Mouse (Mus musculus) megakaryocyte-erythroid progenitor cell, adult 5-6 weeks (primary cell): ENCODE measurements around the gene Rasal1. TPM values are rescaled to one million over a fixed set of nuclear protein-coding genes. Genes with fewer than 3 reads are reported as not detected.

Experiments
- ATAC-seq: replicated peaks from 2 replicates; pipeline ENCODE4 v1.8.0; 2016; ENCODE audit warnings: mild to moderate bottlenecking, inconsistent platforms; ENCODE audit not compliant: severe bottlenecking, poor library complexity, low FRiP score, low TSS enrichment
- total RNA-seq, 2 experiments: library from RNA; stranded (forward) in 1 of 2; stranded (reverse) in 1 of 2; fragments of 200-1000, 215-1000 nt in 1 of 2; fragments of >200 nt in 1 of 2; fragmentation: Nextera tagmentation in 1 of 2; gene quantifications; 2 replicates each; pipeline ENCODE4 v1.2.3; 2014 to 2017

Gene Rasal1
- total RNA-seq, 2 experiments from 2014 or later: not detected

DNA sequence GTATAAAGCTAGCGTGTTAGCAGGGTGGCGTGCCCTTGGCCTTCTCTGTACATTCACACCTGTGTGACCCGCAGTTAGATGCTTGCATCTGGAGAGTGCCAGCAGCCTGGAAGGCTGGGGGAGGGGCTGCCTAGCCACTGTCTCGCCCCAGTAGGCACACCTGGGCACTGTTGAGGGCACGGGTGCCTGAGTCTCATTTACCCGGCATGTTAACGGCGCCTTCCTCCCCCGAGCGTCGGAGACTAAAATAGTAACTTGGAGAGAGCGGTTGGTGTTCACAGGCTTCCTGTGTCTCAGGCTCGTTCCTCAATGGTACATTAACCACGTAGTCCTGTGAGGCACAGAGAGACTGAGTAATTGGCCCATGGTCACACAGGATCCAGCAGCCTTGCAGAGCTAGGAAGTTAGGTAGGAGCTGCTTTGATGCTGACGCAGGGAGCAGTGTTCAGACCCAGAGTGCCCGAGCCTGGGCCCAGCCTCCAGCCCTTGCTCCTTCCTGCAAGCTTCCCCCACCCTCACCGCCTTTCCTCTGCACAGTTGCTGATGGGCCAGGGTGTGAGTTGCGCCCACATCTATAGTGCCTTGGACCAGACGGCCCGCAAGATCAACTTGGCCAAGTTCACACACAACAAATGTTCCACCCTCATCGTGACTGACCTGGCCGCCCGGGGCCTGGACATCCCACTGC, 27.4 kb upstream of the Rasal1 start:
- ATAC-seq: no peak

DNA sequence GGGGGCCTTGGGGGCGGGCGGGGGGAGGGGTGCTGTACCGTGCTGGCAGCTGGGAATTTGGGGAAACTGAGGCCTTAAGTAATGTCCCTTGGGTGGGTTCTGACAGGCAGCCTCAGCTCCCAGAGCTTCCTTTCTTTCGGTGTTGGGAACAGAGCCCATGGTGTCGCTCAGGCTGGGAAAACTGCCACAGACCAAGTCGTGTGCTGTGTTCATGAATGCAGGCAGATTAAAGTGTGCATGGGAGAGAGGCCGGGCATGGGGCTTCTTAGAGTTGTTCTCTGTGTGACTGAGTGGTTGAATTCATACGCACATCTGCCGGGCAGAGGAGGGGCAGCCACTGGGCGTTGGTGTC, 26.8 kb upstream of the Rasal1 start:
- ATAC-seq: no peak

DNA sequence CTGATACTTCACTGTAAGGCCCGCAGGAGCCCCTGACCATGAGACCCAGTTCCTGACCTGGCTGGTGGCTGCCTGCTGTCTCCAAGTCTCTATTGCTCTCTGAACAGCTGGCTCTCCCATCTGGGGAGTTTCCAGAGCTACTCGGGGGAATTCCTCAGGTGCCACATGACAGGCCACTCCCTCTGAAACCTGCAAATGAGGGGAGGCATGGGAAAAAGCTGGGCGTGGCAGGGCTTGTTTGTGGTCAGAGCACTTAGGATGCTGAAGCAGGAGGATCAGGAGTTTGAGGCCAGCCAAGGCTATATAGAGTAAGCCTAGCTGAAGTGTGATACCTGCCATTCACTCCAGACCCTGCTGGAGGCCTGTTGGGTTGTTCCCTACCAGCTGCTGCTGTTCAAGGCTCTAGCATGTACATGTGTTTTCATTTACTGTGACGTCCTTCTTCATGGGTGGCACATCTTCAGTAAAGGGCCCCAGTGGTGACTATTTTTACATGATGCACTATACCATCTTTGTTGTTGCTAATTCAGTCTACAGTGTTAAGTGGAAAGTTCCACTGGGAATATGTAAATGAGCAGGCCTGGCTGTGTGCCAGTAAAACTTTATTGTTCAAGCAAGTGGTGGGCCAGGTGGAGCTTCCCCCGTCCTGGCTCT, 26.3 kb upstream of the Rasal1 start:
- no peak for ATAC-seq

DNA sequence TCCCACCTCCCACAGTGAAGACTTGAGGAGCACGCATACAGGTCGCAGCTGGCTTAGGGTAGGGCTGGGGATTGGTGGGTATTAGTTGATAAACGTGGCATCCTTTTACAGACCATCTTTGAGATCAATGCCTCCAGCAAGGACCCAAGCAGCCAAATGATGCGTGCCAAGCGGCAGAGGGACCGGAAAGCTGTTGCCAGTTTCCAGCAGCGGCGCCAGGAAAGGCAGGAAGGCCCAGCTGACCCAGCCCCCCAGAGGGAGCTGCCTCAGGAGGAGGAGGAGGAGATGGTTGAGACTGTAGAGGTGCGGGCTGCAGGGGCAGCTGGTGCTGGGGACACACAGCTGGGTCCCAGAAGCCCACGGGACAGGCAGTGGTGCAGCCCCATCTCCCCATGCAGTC, 24.2 kb upstream of the Rasal1 start:
- ATAC-seq: no peak

DNA sequence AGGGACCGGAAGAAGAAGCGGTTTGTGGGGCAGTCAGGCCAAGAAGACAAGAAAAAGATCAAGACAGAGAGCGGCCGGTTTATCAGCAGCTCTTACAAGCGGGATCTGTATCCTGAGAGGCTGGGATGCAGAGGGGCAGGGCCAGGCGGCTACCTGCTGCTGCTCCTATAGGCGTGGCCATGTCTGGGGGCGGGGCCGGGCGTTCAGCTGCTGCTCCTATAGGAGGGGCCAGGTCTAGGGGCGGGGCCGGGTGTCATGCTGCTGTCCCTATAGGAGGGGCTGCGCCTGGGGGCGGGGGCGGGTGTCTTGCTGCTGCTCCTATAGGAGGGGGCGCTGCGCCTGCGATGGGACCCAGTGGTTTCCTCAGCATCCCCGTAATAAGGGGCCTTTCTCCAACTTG, 22.2 kb upstream of the Rasal1 start:
- peak; percentile 37; the same call in 1 of the 2 replicates for ATAC-seq

DNA sequence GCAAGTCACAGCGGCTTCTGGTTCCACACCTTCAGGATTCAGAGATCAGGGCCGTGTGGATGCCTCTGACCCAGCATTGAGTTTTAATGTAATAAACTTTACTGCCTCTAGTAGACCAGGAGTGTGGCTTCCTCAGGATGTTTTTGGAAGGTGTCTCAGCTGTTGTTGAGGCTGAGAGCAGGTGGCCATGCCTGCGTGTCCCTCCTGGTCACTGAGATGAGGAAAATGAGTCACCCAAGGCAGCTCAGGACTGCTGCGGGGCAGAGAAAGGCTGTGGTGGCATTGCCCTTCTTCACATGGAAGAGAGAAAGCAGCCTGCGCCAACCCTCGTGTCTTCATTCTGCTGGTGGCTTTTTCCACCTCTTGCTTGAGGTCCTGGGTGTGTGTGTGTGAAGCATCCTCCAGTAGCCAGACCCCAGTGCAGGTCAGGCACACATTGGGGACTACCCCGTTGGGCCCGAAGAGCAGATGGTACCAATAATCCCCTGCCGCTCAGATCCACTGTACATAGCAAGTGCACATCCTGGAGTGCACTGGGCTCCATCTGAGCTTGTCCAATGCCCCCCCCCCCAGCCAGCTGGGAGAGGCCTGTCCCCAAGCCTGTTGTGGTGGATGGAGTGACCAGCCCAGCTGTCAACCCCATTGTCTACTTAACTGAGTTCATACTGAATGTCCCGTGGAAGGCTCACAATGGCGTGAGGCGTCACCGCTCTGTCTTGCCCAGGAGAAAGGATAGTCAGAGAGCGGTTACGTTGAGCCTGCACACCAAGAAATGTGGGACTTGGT, 20.9 kb upstream of the Rasal1 start:
- no peak for ATAC-seq

DNA sequence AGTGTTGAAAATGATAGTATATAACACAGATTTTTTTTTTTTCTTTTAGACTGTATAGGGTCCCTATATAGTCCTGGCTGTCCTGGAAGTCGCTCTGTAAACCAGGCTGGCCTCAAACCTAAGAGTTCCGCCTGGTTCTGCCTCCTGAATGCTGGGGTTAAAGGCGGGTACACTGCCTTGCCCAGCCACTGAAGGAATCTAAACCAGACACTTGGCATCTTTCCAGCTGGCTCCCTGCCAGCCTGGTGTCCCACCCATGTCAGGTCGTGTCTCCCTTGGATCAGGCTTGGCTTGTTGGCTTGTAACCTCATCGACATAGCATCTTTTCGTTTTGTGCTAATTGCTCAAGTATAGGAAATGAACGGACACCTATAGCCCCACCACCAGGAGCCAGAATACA, 20.0 kb upstream of the Rasal1 start:
- peak; percentile 19; the same call in 1 of the 2 replicates for ATAC-seq

DNA sequence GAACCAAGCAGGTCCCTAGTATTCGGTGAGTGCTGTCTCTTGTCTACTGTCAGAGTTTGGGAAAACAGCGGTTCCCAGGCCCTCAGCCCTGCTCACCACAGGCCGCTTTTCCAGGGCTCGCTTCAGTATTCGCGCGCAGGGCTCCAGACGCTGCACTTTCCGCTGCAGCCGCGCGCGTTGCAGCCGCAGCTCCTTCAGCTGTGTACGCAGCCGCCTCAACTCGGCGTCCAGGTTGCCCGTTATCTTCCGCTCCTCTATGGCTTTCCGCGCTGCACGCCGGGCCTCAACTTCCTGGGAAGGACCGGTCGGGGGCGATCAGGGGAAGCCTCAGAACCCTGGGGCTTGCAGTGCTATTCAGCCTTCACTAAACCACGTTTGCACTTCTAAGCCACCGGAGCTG, 17.5 kb upstream of the Rasal1 start:
- ATAC-seq: no peak

DNA sequence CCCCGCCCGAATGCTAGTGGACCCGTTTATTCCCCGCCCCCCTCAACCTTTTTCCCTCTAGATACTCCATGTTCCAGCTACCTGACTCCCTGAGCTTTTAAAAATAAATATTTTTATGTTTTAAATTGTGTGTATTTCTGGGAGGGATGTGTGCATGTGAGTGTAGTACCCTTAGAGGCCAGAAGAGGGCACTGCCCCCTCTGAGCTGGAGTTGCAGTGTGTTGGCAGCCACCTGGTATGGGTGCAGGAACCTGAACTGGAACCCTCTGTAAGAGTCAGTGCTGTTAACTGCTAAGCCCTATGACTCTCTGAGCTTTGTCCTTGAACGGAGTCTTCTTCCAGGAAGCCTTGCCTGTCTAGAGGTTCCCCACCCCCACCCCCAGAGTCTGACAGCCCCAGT, 16.7 kb upstream of the Rasal1 start:
- no peak for ATAC-seq

DNA sequence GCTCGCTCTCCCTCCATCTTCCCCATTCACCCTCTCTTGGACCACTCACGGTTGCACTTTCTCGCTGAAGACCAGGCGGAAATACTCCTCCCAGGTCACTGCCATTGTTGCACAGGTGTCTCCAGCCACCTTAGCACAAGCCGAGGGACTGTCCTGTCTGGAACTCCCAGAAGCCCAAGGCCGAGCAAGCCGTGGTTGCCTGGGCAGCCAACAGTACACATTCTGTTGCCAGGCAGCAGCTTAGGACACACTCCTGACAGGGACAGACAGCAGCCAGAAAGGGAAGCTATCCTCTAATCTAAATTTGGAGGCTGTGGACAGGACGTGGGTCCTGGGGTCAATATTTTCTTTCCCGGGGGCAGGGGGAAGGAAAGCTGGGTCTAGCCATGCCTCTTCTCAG, 14.5 kb upstream of the Rasal1 start, which contains the start of gene Cfap73:
Gene Cfap73, minus strand, starts transcription at position 105 of the 400 bp plus-strand sequence.
- ATAC-seq: no peak

DNA sequence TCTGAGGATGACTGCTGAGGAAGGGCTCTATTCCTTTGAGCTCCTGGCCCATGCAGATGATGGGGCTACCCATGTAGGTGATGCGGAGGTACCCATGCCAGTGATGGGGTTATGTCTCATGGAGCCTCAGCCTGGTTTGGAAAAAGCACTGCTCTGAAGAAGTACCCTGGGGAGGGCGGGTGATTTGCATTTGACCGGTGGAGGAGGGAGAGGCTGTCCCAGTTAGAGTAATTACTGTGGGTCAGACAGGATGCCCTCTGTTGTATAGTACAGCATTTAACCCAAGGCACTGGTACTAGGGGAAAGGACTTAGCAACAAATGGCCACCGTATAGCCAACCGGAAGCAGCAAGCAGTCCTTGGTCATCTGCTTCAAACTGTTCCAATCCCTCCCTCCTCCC, 13.8 kb upstream of the Rasal1 start:
- ATAC-seq: no peak

DNA sequence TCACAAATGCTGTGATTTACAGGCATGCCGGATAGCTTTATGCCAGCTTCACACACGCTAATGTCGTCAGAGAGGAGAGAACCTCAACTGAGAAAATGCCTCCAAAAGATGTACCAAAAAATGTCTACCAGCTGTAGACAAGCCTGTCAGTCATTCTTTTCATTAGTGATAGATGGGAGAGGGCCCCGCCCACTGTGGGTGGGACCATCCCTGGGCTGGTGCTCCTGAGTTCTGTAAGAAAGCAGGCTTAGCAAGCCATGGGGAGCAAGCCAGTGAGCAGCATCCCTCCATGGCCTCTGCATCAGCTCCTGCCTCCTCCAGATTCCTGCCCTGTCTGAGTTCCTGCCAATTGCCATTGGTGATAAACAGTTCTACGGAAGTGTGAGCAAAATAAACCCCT, 13.0 kb upstream of the Rasal1 start:
- ATAC-seq: no peak

DNA sequence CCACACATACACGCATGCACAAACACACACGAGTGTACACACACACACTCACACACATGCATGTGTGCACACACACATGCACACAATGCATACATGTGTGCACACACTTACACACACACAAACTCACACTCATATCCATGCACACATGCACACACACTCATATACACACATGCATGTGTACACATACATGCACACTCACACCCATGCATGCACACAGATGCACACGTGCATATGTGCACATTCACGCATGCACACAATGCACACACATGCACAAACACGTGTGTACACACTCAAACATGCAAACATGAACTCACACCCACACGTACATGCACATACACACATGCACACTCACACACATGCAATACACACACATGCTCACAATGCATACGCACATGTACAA, 8.5 kb upstream of the Rasal1 start:
- no peak for ATAC-seq

DNA sequence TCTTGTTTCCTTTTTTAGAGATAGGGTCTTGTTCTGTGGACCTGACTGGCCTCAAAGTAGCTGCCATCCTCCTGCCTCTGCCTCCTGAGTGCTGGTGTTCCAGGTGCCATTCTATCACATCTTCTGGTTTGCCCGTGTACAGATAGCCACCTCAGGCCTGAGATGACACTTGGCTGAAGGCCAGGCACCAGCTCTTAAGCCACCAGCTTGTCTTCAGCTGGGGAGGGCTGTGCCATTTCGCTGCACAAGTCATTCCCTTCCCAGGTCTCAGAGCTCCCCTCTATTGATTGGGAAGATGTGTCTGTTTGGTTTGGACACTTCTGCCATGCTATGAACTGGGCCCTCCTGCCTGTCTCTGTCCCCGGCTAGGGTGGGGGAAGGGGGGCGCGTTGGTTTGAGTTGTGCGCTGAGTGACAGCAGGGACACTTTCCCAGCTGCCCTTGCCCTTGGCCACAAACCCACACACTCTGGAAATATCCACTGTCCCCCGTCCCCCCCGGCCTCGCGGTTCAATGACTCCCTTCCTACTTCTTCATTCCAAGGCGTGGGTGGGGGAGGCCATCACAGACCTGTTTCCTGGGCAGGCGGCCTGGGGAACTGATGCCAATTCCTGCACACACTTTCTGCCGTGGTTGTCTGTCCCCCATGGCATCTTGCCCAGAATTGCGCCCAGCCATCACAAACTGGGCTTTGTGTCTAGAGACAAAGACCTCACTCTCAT, 5.1 kb upstream of the Rasal1 start:
- no peak for ATAC-seq

DNA sequence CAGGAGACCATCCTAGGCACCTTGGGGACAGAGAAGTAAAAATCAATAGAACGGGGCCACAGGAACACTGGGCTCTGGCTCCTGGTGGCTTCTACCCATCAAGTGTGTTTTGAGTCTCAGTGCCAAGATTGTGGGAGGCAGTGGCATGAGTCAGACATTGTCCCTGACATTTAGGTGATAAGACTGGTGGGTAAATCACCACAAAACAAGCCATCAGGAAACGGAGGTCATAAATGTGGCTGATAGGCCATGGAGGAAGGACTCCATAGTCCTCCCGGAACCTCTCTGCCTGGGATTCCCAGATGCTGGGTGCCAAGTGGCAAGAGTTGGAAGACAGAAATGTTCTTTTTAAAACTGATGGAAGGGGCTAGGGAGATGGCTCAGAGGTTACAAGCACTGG, 4.4 kb upstream of the Rasal1 start:
- no peak for ATAC-seq

DNA sequence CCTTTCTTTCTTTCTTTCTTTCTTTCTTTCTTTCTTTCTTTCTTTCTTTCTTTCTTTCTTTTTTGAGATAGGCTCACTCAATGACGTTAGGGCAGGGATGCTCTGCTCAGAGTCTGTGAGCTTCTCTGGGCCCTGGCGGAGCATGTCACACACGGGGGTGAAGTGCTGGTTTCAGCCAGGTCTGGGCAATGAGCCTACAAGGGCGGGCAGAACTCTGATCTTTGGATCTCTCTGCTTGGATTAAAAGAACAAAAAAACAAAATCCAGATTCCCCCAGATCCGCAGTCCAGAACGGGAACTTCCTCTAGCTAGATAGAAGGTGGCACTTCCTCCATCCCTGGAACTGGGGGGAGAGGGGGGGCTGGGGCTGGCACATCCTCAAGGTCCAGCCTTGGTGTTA, 2.8 kb upstream of the Rasal1 start:
- ATAC-seq: no peak

DNA sequence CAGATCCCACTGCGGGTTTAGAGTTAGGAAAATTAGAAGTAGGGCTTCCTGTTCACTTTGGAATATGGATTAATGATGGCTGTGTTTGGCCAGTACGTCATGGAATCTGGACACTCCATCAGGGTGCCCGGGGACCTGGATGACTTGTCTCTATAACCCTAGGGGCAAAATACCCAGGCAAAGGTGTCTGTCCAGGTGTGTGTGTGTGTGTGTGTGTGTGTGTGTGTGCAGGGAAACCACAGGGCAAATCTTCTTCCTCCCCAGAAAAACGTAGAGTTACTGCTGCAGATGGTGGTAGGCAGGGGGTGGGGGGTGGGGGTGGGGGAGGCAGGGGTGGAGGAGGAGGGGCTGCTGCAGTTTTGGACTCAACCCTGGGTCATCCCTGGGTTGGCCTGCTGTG, 1.3 kb upstream of the Rasal1 start:
- no peak for ATAC-seq

DNA sequence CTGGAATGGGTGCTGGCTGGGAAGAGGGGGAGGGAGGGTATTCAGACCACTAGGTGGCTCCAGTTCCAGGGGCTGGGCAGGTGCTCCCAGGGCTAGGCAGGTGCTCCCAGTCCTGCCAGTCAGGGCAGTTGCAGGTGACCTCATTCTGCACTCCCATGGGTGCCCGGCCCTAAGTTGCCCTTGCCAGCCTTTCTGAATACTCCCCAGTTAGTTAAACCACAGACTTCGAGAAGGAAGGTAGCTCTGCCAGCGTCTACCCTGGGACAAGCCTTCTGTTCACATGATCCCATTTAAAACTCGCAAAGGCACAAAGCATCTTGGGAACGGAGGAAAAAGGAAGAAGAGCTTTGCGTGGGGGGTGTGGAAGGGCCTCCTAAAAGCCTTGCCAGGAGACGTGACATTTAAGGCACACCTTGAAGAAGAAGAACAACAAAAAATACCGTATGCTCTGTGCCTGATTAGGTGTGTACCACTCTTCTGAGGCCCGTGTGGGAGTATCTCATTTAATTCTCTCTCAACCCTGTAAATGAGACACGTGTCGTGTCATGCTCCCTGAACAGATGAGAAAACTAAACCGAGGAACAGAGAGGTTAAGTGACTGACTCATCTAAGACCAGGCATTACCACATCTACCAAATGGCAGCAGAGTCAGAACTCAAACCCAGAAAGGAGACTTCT, 659 bp upstream of the Rasal1 start:
- ATAC-seq: peak; percentile 4; the same call in 1 of the 2 replicates

DNA sequence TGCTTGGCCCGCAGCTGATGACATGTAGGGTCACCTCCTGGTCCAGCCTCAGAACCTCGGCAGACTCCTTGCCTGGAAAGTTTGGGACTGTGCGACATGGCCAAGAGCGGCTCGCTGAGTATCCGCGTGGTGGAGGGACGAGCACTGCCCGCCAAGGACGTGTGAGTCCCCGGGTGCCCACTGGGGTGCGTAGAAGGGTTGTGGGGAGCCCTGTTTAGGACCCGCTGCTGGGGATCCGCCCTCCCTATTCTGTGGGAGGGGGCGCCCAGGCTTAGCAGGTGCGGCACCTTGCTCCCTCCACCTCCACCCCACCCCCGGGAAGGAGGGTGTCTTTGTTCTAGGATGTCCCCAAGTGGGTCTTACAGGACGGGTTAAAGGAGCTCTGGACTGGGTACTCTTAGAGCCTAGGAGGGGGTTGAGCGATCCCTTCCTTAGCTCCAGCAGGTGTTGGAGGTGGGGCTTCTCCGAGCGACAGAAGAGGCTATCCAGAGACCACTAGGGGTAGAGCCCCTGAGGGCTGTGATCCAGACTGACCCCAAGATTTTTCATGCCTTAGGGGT, 842 bp downstream of the Rasal1 start:
- no peak; the same call in none of the 2 replicates for ATAC-seq
